In the genomic region with DNA sequence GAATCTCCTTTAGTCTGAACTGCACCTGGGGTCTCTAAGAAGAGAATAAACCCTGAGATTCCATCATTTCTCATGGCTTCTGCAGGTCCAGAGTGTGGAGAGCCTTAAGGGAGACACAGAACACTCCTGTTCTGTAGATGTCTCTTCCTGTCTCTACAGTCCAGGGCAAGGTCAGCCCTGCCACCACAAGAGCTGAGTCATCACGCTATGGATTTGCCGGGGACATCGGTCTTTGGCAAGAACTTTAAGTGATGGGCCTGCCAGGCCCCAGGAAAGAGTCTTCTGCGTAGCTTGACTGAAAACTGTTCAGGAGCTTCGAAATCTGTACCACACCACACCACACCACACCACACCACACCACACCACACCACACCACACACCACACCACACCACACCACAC, we compare ENCODE assay signal across 13 mouse cellular contexts. TPM values are rescaled to one million over a fixed set of nuclear protein-coding genes. Genes with fewer than 3 reads are reported as not detected.
"Had no signal": no experiment of that assay in that cellular context is flagged by ENCODE, and none has a peak within 500 bp of the region (broad histone marks: within the 10 kb centered on the region; RNA-seq: fewer than 3 reads in every experiment).

No protein-coding gene starts in this region.

- DNase-seq: kidney, adult 9 months; kidney, postnatal 14 days; kidney, postnatal 4 days; liver, embryonic 13.5 days; lung, adult 2 months; lung, postnatal 14 days; lung, postnatal 4 days; midbrain, embryonic 14.5 days; right cerebral cortex, adult 18-20 months; right cerebral cortex, postnatal 25 days; spleen, adult 18-20 months; thymus, postnatal 36 days had no signal

RNA-seq across cellular contexts. Expression of a gene that starts 27.1 kb away (rescaled TPM):
- total RNA-seq: megakaryocyte-erythroid progenitor cell, adult 5-6 weeks had no signal
